Mouse (Mus musculus) MEL (cell line): Measurements from ENCODE around the gene Rbms3. TPM values are rescaled to one million over a fixed set of nuclear protein-coding genes. Genes with fewer than 3 reads are reported as not detected.

Experiments used
- DNase-seq: peaks from one replicate; pipeline ENCODE4 v3.0.0; 2011; ENCODE audit warnings: low read depth, low spot score
- H3K27ac ChIP-seq: 2 replicates; pipeline ENCODE4 v1.5.1; 2012; ENCODE audit warnings: low read depth, mild to moderate bottlenecking, control low read depth, low read length, moderate library complexity; ENCODE audit not compliant: control insufficient read depth
- H3K27me3 ChIP-seq, 2 experiments: fragments of 150-350 bp in 1 of 2; sonication (generic) in 1 of 2; 2 replicates each; pipeline ENCODE4 v1.6.1; 2012; ENCODE audit warnings: low read length in 2 of 2, mild to moderate bottlenecking in 2 of 2, improper control_type of control experiment in 1 of 2, moderate library complexity in 1 of 2; ENCODE audit not compliant: insufficient read depth in 2 of 2, control insufficient read depth in 1 of 2
- H3K36me3 ChIP-seq, 2 experiments: 2 replicates each; pipeline ENCODE4 v1.6.1; 2012 to 2014; ENCODE audit warnings: low read length in 2 of 2, improper control_type of control experiment in 1 of 2, inconsistent platforms in 1 of 2, mild to moderate bottlenecking in 1 of 2; ENCODE audit not compliant: insufficient read depth in 2 of 2, control insufficient read depth in 1 of 2
- H3K4me1 ChIP-seq, 2 experiments: fragments of 150-350 bp in 1 of 2; sonication (generic) in 1 of 2; 2 replicates each; pipeline ENCODE4 v1.6.1; 2012; ENCODE audit warnings: low read length in 2 of 2, improper control_type of control experiment in 1 of 2, mild to moderate bottlenecking in 1 of 2; ENCODE audit not compliant: insufficient read depth in 2 of 2, control insufficient read depth in 1 of 2
- H3K4me3 ChIP-seq, 2 experiments: fragments of 150-350 bp in 1 of 2; sonication (generic) in 1 of 2; 2 replicates each; pipeline ENCODE4 v1.5.1; 2012; ENCODE audit warnings: low read depth in 2 of 2, low read length in 2 of 2, mild to moderate bottlenecking in 2 of 2, moderate library complexity in 2 of 2, control low read depth in 1 of 2, improper control_type of control experiment in 1 of 2; ENCODE audit not compliant: control insufficient read depth in 1 of 2, insufficient read depth in 1 of 2
- H3K79me2 ChIP-seq: 2 replicates; pipeline ENCODE4 v1.6.1; 2012; ENCODE audit warnings: mild to moderate bottlenecking, low read length, moderate library complexity; ENCODE audit not compliant: control insufficient read depth, poor library complexity, insufficient read depth
- H3K9ac ChIP-seq: 2 replicates; pipeline ENCODE4 v1.6.1; 2012; ENCODE audit warnings: low read depth, mild to moderate bottlenecking, control low read depth, low read length, moderate library complexity; ENCODE audit not compliant: control insufficient read depth, poor library complexity, severe bottlenecking
- H3K9me3 ChIP-seq: fragments of 150-350 bp; sonication (generic); replicated peaks from 2 replicates; pipeline ENCODE4 v1.6.1; 2012; ENCODE audit warnings: mild to moderate bottlenecking, low read length, improper control_type of control experiment, moderate library complexity; ENCODE audit not compliant: insufficient read depth
- CHD2 ChIP-seq: IDR thresholded peaks from 2 replicates; pipeline ENCODE4 v1.6.1; 2011; ENCODE audit warnings: low read length, improper control_type of control experiment
- CTCF ChIP-seq, 3 experiments: IDR thresholded peaks in 2 of 3; conservative IDR thresholded peaks in 1 of 3; 2 replicates each; pipeline ENCODE4 v1.5.1; 2011 to 2012; ENCODE audit warnings: low read length in 3 of 3, low read depth in 2 of 3, mild to moderate bottlenecking in 2 of 3, improper control_type of control experiment in 1 of 3, inconsistent platforms in 1 of 3, mixed read lengths in 1 of 3, moderate library complexity in 1 of 3; ENCODE audit not compliant: control insufficient read depth in 1 of 3, insufficient read depth in 1 of 3, poor library complexity in 1 of 3, severe bottlenecking in 1 of 3
- E2F4 ChIP-seq: IDR thresholded peaks from 2 replicates; pipeline ENCODE4 v1.6.1; 2011; ENCODE audit warnings: low read depth, low read length, improper control_type of control experiment, borderline replicate concordance
- ELF1 ChIP-seq: IDR thresholded peaks from 2 replicates; pipeline ENCODE4 v1.6.1; 2014; ENCODE audit warnings: low read depth, mild to moderate bottlenecking, inconsistent platforms, low read length, improper control_type of control experiment, moderate library complexity
- ETS1 ChIP-seq: IDR thresholded peaks from 2 replicates; pipeline ENCODE4 v1.6.1; 2012; ENCODE audit warnings: low read depth, mild to moderate bottlenecking, inconsistent platforms, low read length, improper control_type of control experiment, moderate library complexity
- GABPA ChIP-seq: IDR thresholded peaks from 2 replicates; pipeline ENCODE4 v1.6.1; 2012; ENCODE audit warnings: low read depth, mild to moderate bottlenecking, inconsistent platforms, low read length, improper control_type of control experiment, moderate library complexity
- GATA1 ChIP-seq: IDR thresholded peaks from 2 replicates; pipeline ENCODE4 v1.6.1; 2011; ENCODE audit warnings: low read depth, low read length, improper control_type of control experiment
- HCFC1 ChIP-seq: IDR thresholded peaks from 2 replicates; pipeline ENCODE4 v1.6.1; 2012; ENCODE audit warnings: low read depth, mild to moderate bottlenecking, inconsistent platforms, low read length, improper control_type of control experiment, moderate library complexity
- JUND ChIP-seq: IDR thresholded peaks from 2 replicates; pipeline ENCODE4 v1.6.1; 2011; ENCODE audit warnings: low read depth, mild to moderate bottlenecking, improper control_type of control experiment, low read length
- KAT2A ChIP-seq: conservative IDR thresholded peaks from 2 replicates; pipeline ENCODE4 v1.6.1; 2012; ENCODE audit warnings: low read depth, low read length, improper control_type of control experiment, inconsistent platforms
- MAZ ChIP-seq: IDR thresholded peaks from 2 replicates; pipeline ENCODE4 v1.6.1; 2012; ENCODE audit warnings: low read depth, mild to moderate bottlenecking, inconsistent platforms, low read length, improper control_type of control experiment
- MEF2A ChIP-seq: IDR thresholded peaks from 2 replicates; pipeline ENCODE4 v1.6.1; 2014; ENCODE audit warnings: low read depth, mild to moderate bottlenecking, inconsistent platforms, low read length, improper control_type of control experiment; ENCODE audit not compliant: poor library complexity, insufficient replicate concordance, severe bottlenecking; ENCODE audit errors: extremely low read depth
- MXI1 ChIP-seq: IDR thresholded peaks from 2 replicates; pipeline ENCODE4 v1.6.1; 2011; ENCODE audit warnings: mild to moderate bottlenecking, low read depth, low read length, improper control_type of control experiment
- NRF1 ChIP-seq: IDR thresholded peaks from 2 replicates; pipeline ENCODE4 v1.6.1; 2014; ENCODE audit warnings: low read depth, mild to moderate bottlenecking, inconsistent platforms, low read length, improper control_type of control experiment, moderate library complexity; ENCODE audit not compliant: poor library complexity, insufficient read depth, severe bottlenecking
- POLR2AphosphoS5 ChIP-seq: IDR thresholded peaks from 2 replicates; pipeline ENCODE4 v1.6.1; 2012; ENCODE audit warnings: low read depth, borderline replicate concordance, mild to moderate bottlenecking, inconsistent platforms, low read length, moderate library complexity, mixed read lengths
- RAD21 ChIP-seq: IDR thresholded peaks from 2 replicates; pipeline ENCODE4 v1.6.1; 2011; ENCODE audit warnings: mild to moderate bottlenecking, low read depth, low read length, improper control_type of control experiment
- RCOR1 ChIP-seq: IDR thresholded peaks from 2 replicates; pipeline ENCODE4 v1.6.1; 2012; ENCODE audit warnings: low read depth, mild to moderate bottlenecking, inconsistent platforms, low read length, improper control_type of control experiment
- TCF12 ChIP-seq: IDR thresholded peaks from 2 replicates; pipeline ENCODE4 v1.6.1; 2014; ENCODE audit warnings: low read depth, mild to moderate bottlenecking, inconsistent platforms, low read length, improper control_type of control experiment, moderate library complexity
- UBTF ChIP-seq: IDR thresholded peaks from 2 replicates; pipeline ENCODE4 v1.6.1; 2012; ENCODE audit warnings: low read depth, mild to moderate bottlenecking, inconsistent platforms, low read length, improper control_type of control experiment, moderate library complexity, borderline replicate concordance; ENCODE audit not compliant: insufficient read depth
- USF1 ChIP-seq: IDR thresholded peaks from 2 replicates; pipeline ENCODE4 v1.6.1; 2014; ENCODE audit warnings: low read depth, mild to moderate bottlenecking, inconsistent platforms, low read length, improper control_type of control experiment, moderate library complexity
- ZC3H11A ChIP-seq: IDR thresholded peaks from 2 replicates; pipeline ENCODE4 v1.6.1; 2012; ENCODE audit warnings: low read depth, mild to moderate bottlenecking, inconsistent platforms, low read length, improper control_type of control experiment
- ZKSCAN1 ChIP-seq: IDR thresholded peaks from 2 replicates; pipeline ENCODE4 v1.6.1; 2012; ENCODE audit warnings: low read depth, mild to moderate bottlenecking, inconsistent platforms, low read length, improper control_type of control experiment, moderate library complexity
- ZMIZ1 ChIP-seq: IDR thresholded peaks from 2 replicates; pipeline ENCODE4 v1.6.1; 2012; ENCODE audit warnings: low read depth, mild to moderate bottlenecking, inconsistent platforms, low read length, improper control_type of control experiment, moderate library complexity
- ZNF384 ChIP-seq: IDR thresholded peaks from 2 replicates; pipeline ENCODE4 v1.6.1; 2012; ENCODE audit warnings: low read depth, mild to moderate bottlenecking, inconsistent platforms, low read length, improper control_type of control experiment
- polyA plus RNA-seq, 2 experiments: library from polyadenylated mRNA; stranded (reverse) in 1 of 2; unstranded in 1 of 2; fragments of >175 nt in 1 of 2; fragments of >200 nt in 1 of 2; gene quantifications; 2 replicates each; pipeline versions ENCODE4 v1.2.1 to v1.2.4; 2012; ENCODE audit warnings: low replicate concordance in 2 of 2, low read depth in 1 of 2; ENCODE audit not compliant: insufficient read length in 2 of 2, insufficient read depth in 1 of 2, missing spikeins in 1 of 2
- total RNA-seq: library from RNA; depleted of rRNA; stranded (reverse); fragments of 300-350 nt; gene quantifications from 2 replicates; pipeline ENCODE4 v1.2.3, GENCODE M21; 2012

The Rbms3 gene
- total and polyA plus RNA-seq, 3 experiments, result not detected

DNA sequence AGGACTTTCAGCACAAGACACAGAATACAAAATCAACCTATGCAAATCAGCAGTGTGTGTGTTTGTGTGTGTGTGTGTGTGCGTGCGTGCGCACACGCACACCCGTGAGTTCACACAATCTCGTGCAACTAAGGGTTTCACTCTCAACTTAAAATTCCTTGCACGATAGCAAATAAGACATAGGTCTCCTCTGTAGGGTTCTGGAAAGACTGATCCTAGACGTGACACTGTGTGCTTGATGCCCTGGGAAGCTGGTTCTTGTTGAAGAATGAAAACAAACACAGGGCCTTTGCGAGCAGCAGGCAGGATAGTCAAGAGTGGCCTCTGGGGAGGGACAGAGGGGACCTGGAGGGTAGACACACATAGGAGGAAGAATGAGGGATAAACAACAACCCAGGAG is 544.0 kb downstream of the Rbms3 start:
- Histone ChIP-seq H3K9me3 (no peaks in the 10 kb centered on the region), H3K27ac (no peak overlapping the region)
- no peak for TF ChIP-seq CTCF (IDR thresholded peaks at IDR 0.05 in 2 of 3, conservative IDR thresholded peaks at IDR 0.05 in 1 of 3; ENCODE audit: control insufficient read depth in 1 of 3, insufficient read depth in 1 of 3, low read depth in 2 of 3, low read length in 3 of 3, poor library complexity in 1 of 3, severe bottlenecking in 1 of 3)
- TF ChIP-seq MEF2A, result no peak
- no peak for TF ChIP-seq GABPA
- no peak for TF ChIP-seq MXI1
- TF ChIP-seq RAD21, result no peak
- TF ChIP-seq ETS1, result no peak
- TF ChIP-seq UBTF, result no peak
- TF ChIP-seq, all 39 proteins: peak for 0
- DNase-seq, result no peak
- H3K9ac ChIP-seq, result no peak overlapping the region
- no peaks in the 10 kb centered on the region for H3K27me3 ChIP-seq
- no peak overlapping the region for H3K4me3 ChIP-seq
- no peaks in the 10 kb centered on the region for H3K79me2 ChIP-seq
- no peaks in the 10 kb centered on the region for H3K4me1 ChIP-seq
- no peaks in the 10 kb centered on the region for H3K36me3 ChIP-seq

- DNase-seq, result no peak
These were observed 545.2 kb downstream of the Rbms3 start for GRCm38 (mm10) chr9:117084471-117084870.

DNA sequence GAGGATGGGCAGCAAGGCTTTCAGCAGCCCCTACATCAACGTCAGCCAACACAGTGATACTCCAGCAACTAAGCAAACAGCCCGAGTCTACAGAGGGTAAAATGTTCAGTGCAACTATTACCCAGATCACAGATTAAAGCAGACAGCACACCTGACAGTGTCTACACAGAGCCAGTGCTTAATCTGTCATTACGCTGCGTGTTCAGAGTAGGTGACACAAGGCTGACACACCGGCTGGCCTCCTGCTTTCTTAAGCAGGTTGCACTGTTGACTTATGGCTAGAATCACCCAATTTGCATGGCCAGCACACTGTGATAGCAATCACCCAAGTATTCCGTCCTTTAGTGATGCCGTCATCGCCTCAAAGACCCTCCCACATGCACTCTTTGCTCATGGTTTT is 550.2 kb downstream of the Rbms3 start:
- Histone ChIP-seq H3K9ac (no peak overlapping the region), H3K79me2 (no peaks in the 10 kb centered on the region), H3K9me3 (no peaks in the 10 kb centered on the region), H3K36me3 (no peaks in the 10 kb centered on the region), H3K27me3 (no peaks in the 10 kb centered on the region), H3K4me1 (no peaks in the 10 kb centered on the region), H3K4me3 (no peak overlapping the region), H3K27ac (no peak overlapping the region)
- no peak for TF ChIP-seq POLR2AphosphoS5
- no peak for TF ChIP-seq MAZ
- no peak for TF ChIP-seq ZMIZ1
- TF ChIP-seq UBTF, result no peak
- no peak for TF ChIP-seq CHD2
- no peak for TF ChIP-seq JUND
- no peak for TF ChIP-seq RAD21
- TF ChIP-seq USF1, result no peak
- TF ChIP-seq MEF2A, result no peak
- TF ChIP-seq TCF12, result no peak
- no peak for TF ChIP-seq MXI1
- no peak for TF ChIP-seq HCFC1
- no peak for TF ChIP-seq GABPA
- no peak for TF ChIP-seq GATA1
- TF ChIP-seq NRF1, result no peak
- no peak for TF ChIP-seq ELF1
- TF ChIP-seq KAT2A, result no peak
- no peak for TF ChIP-seq ZNF384
- TF ChIP-seq ZC3H11A, result no peak
- no peak for DNase-seq

More at GRCm38 (mm10) chr9:117084471-117084870, 545.2 kb downstream of the Rbms3 start:
- H3K4me3 ChIP-seq, result no peak overlapping the region
- no peaks in the 10 kb centered on the region for H3K4me1 ChIP-seq
- H3K79me2 ChIP-seq, result no peaks in the 10 kb centered on the region
- no peaks in the 10 kb centered on the region for H3K27me3 ChIP-seq
- no peaks in the 10 kb centered on the region for H3K9me3 ChIP-seq
- TF ChIP-seq ZKSCAN1 (no peak), USF1 (no peak), ELF1 (no peak), TCF12 (no peak), RCOR1 (no peak), MXI1 (no peak), E2F4 (no peak)
- H3K36me3 ChIP-seq, result no peaks in the 10 kb centered on the region
- H3K9ac ChIP-seq, result no peak overlapping the region
- no peak overlapping the region for H3K27ac ChIP-seq
